Mouse (Mus musculus) heart, adult 2 months (tissue): ENCODE data around the gene Pdhx. TPM values are rescaled to one million over a fixed set of nuclear protein-coding genes. Genes with fewer than 3 reads are reported as not detected.

Source experiments
- DNase-seq, 2 experiments: peaks; one replicate each; pipeline ENCODE4 v3.0.0; 2021
- H3K27ac ChIP-seq: fragments of 200-600 bp; 2 replicates; pipeline ENCODE4 v1.8.1; 2022
- H3K27me3 ChIP-seq: fragments of 200-500 bp; 2 replicates; pipeline ENCODE4 v1.6.1; 2012; ENCODE audit warnings: mild to moderate bottlenecking, low read length, inconsistent platforms, mixed read lengths; ENCODE audit not compliant: control insufficient read depth, insufficient read depth
- H3K36me3 ChIP-seq: fragments of 200-500 bp; 2 replicates; pipeline ENCODE4 v1.6.1; 2012; ENCODE audit warnings: low read length, inconsistent platforms; ENCODE audit not compliant: control insufficient read depth, insufficient read depth
- H3K4me1 ChIP-seq: fragments of 200-500 bp; 2 replicates; pipeline ENCODE4 v1.6.1; 2011; ENCODE audit warnings: low read length; ENCODE audit not compliant: control insufficient read depth, insufficient read depth
- H3K4me3 ChIP-seq: fragments of 200-600 bp; 2 replicates; pipeline ENCODE4 v1.8.1; 2022
- H3K79me2 ChIP-seq: fragments of 200-500 bp; replicated peaks from 2 replicates; pipeline ENCODE4 v1.6.1; 2012; ENCODE audit warnings: mild to moderate bottlenecking, inconsistent platforms, low read length, moderate library complexity, mixed read lengths; ENCODE audit not compliant: control insufficient read depth, insufficient read depth
- H3K9ac ChIP-seq: fragments of 200-500 bp; 2 replicates; pipeline ENCODE4 v1.6.1; 2012; ENCODE audit warnings: low read depth, mild to moderate bottlenecking, control low read depth, inconsistent platforms, low read length, mixed read lengths
- CTCF ChIP-seq: fragments of 200-600 bp; IDR thresholded peaks from 2 replicates; pipeline ENCODE4 v1.8.1; 2022; ENCODE audit warnings: antibody characterized with exemption, mild to moderate bottlenecking, moderate library complexity
- EP300 ChIP-seq: fragments of 200-500 bp; IDR thresholded peaks from 2 replicates; pipeline ENCODE4 v1.6.1; 2011; ENCODE audit warnings: low read depth, low read length, control low read depth; ENCODE audit not compliant: insufficient read depth
- POLR2A ChIP-seq: fragments of 200-500 bp; IDR thresholded peaks from 2 replicates; pipeline ENCODE4 v1.6.1; 2011; ENCODE audit warnings: mild to moderate bottlenecking, low read depth, low read length, control low read depth; ENCODE audit not compliant: insufficient read depth
- WGBS: fragments of 180-500 bp; shearing (Covaris S2); methylation state at CpG from one replicate; pipeline ENCODE4 v1.1.7; 2018; 5-methylcytosine and 5-hydroxymethylcytosine counted together
- intact Hi-C: fragments of 180-260 bp; cut with DNase I; formaldehyde crosslinking; loops from one replicate; pipeline ENCODE4 v1.15.1; 2025
- polyA plus RNA-seq: library from polyadenylated mRNA; depleted of rRNA; stranded (reverse); fragments of >200 nt; gene quantifications from 2 replicates; pipeline ENCODE4 v1.2.3, GENCODE M21; 2012
- total RNA-seq, 2 experiments: library from RNA; stranded (reverse); gene quantifications; 2 replicates each; pipeline ENCODE4 v1.2.3; 2021

Pdhx gene
- total and polyA plus RNA-seq, 3 experiments = 102 to 162 (median 147) TPM

GRCm38 (mm10) chr2:103106172-103106571 is 32.9 kb upstream of the Pdhx start:
- intact Hi-C loops = no loop called here
- WGBS = 77% methylated on average over 2 of the region's 2 CpGs
- Histone ChIP-seq H3K9ac (no peak overlapping the region), H3K4me3 (no peak overlapping the region), H3K4me1 (no peaks in the 10 kb centered on the region), H3K27ac (no peak overlapping the region), H3K36me3 (no peaks in the 10 kb centered on the region), H3K79me2 (no peaks in the 10 kb centered on the region), H3K27me3 (no peaks in the 10 kb centered on the region)
- TF ChIP-seq EP300 (no peak), CTCF (no peak), POLR2A (no peak)
- no peak for DNase-seq

- Histone ChIP-seq H3K9ac (no peak overlapping the region), H3K4me1 (no peaks in the 10 kb centered on the region), H3K27ac (no peak overlapping the region), H3K27me3 (no peaks in the 10 kb centered on the region), H3K4me3 (no peak overlapping the region), H3K79me2 (no peaks in the 10 kb centered on the region), H3K36me3 (no peaks in the 10 kb centered on the region)
- 65% methylated on average over 5 of the region's 5 CpGs for WGBS
- no peak for TF ChIP-seq EP300
- TF ChIP-seq POLR2A = no peak
- TF ChIP-seq CTCF = no peak
- DNase-seq = no peak
- intact Hi-C loops = no loop called here
Observed at GRCm38 (mm10) chr2:103102595-103102994, 29.3 kb upstream of the Pdhx start.

GRCm38 (mm10) chr2:103089521-103089920 is 16.2 kb upstream of the Pdhx start:
- no peak for DNase-seq
- H3K9ac ChIP-seq = no peak overlapping the region
- no peaks in the 10 kb centered on the region for H3K4me1 ChIP-seq
- H3K36me3 ChIP-seq = no peaks in the 10 kb centered on the region
- H3K27me3 ChIP-seq = no peaks in the 10 kb centered on the region
- intact Hi-C loops = loop anchor here (5.0 kb wide), 2 partner anchors 287 to 333 kb away; no protein-coding TSS in a partner anchor
- no peaks in the 10 kb centered on the region for H3K79me2 ChIP-seq
- TF ChIP-seq POLR2A = no peak
- no peak for TF ChIP-seq CTCF
- no peak for TF ChIP-seq EP300
- WGBS = 94% methylated on average over 6 of the region's 6 CpGs
- no peak overlapping the region for H3K4me3 ChIP-seq
- H3K27ac ChIP-seq = no peak overlapping the region

- Histone ChIP-seq H3K4me3 (no peak overlapping the region), H3K9ac (no peak overlapping the region), H3K27me3 (no peaks in the 10 kb centered on the region), H3K4me1 (no peaks in the 10 kb centered on the region), H3K27ac (no peak overlapping the region), H3K36me3 (no peaks in the 10 kb centered on the region; the same call in 1 of the 2 replicates), H3K79me2 (no peaks in the 10 kb centered on the region)
- 98% methylated on average over 4 of the region's 4 CpGs for WGBS
- TF ChIP-seq POLR2A = no peak
- no peak for TF ChIP-seq EP300
- TF ChIP-seq CTCF = peak; percentile 53
- DNase-seq = no peak
- intact Hi-C loops = loop anchor here (5.0 kb wide), 2 partner anchors 286 to 334 kb away; no protein-coding TSS in a partner anchor
Observed at GRCm38 (mm10) chr2:103088099-103088498, 14.8 kb upstream of the Pdhx start.

- no peak for TF ChIP-seq EP300
- TF ChIP-seq CTCF = peak; percentile 86
- intact Hi-C loops = loop anchor here (2.0 to 5.0 kb wide), 3 partner anchors 260 to 336 kb away; no protein-coding TSS in a partner anchor
- Histone ChIP-seq H3K9ac (no peak overlapping the region), H3K79me2 (no peaks in the 10 kb centered on the region), H3K36me3 (no peaks in the 10 kb centered on the region; the same call in 1 of the 2 replicates), H3K4me1 (no peaks in the 10 kb centered on the region), H3K27ac (no peak overlapping the region), H3K4me3 (no peak overlapping the region), H3K27me3 (no peaks in the 10 kb centered on the region)
- no peak for DNase-seq
- WGBS = 0% methylated on average over 1 of the region's 1 CpGs
Observed at GRCm38 (mm10) chr2:103086432-103086831, 13.1 kb upstream of the Pdhx start.

- 73% methylated on average over 10 of the region's 10 CpGs for WGBS
Observed at GRCm38 (mm10) chr2:103085633-103086032, 12.3 kb upstream of the Pdhx start.

More at GRCm38 (mm10) chr2:103085633-103086032, 12.3 kb upstream of the Pdhx start:
- H3K27me3 ChIP-seq = no peaks in the 10 kb centered on the region
- H3K4me1 ChIP-seq = no peaks in the 10 kb centered on the region
- no peak overlapping the region for H3K4me3 ChIP-seq
- TF ChIP-seq CTCF (no peak), EP300 (no peak), POLR2A (no peak)
- intact Hi-C loops = loop anchor here (2.0 to 5.0 kb wide), 3 partner anchors 261 to 337 kb away; no protein-coding TSS in a partner anchor
- no peak overlapping the region for H3K9ac ChIP-seq
- H3K27ac ChIP-seq = no peak overlapping the region
- H3K79me2 ChIP-seq = no peaks in the 10 kb centered on the region
- no peaks in the 10 kb centered on the region; the same call in 1 of the 2 replicates for H3K36me3 ChIP-seq
- no peak for DNase-seq
